Mouse (Mus musculus) neural tube, embryonic 14.5 days (tissue): ENCODE data around the gene Cyp1b1. TPM values are rescaled to one million over a fixed set of nuclear protein-coding genes. Genes with fewer than 3 reads are reported as not detected.
A peak's percentile ranks its signal among the peaks of the same experiment; 100 is the strongest.

Source experiments
- ATAC-seq: fragments of 200-750 bp; cut with Nextera tagmentation; 2 replicates; pipeline ENCODE4 v1.8.0; 2017; ENCODE audit warnings: low read depth, mild to moderate bottlenecking, moderate TSS enrichment, moderate library complexity
- H3K27ac ChIP-seq: fragments of 300-500 bp; sonication (generic); 2 replicates; pipeline ENCODE4 v1.5.1; 2014; ENCODE audit warnings: low read depth, mild to moderate bottlenecking, control low read depth, low read length, moderate library complexity, mixed read lengths
- H3K27me3 ChIP-seq: fragments of 300-500 bp; sonication (generic); 2 replicates; pipeline ENCODE4 v1.6.1; 2014; ENCODE audit warnings: low read length; ENCODE audit not compliant: control insufficient read depth, insufficient read depth
- H3K36me3 ChIP-seq: fragments of 300-500 bp; sonication (generic); 2 replicates; pipeline ENCODE4 v1.6.1; 2014; ENCODE audit warnings: low read length, mixed read lengths; ENCODE audit not compliant: control insufficient read depth, insufficient read depth
- H3K4me1 ChIP-seq: fragments of 300-500 bp; sonication (generic); 2 replicates; pipeline ENCODE4 v1.6.1; 2014; ENCODE audit warnings: low read length; ENCODE audit not compliant: control insufficient read depth, insufficient read depth
- H3K4me2 ChIP-seq: fragments of 300-500 bp; sonication (generic); 2 replicates; pipeline ENCODE4 v1.6.1; 2014; ENCODE audit warnings: mild to moderate bottlenecking, low read depth, low read length, control low read depth
- H3K4me3 ChIP-seq: fragments of 300-500 bp; sonication (generic); 2 replicates; pipeline ENCODE4 v1.5.1; 2014; ENCODE audit warnings: low read depth, low read length, control low read depth, mixed read lengths
- H3K9ac ChIP-seq: fragments of 300-500 bp; sonication (generic); replicated peaks from 2 replicates; pipeline ENCODE4 v1.6.1; 2014; ENCODE audit warnings: low read depth, mild to moderate bottlenecking, control low read depth, low read length, mixed read lengths
- H3K9me3 ChIP-seq: fragments of 300-500 bp; sonication (generic); 2 replicates; pipeline ENCODE4 v1.6.1; 2016; ENCODE audit warnings: low read length; ENCODE audit not compliant: control insufficient read depth
- WGBS: fragments of 180-500 bp; shearing (Covaris S2); extraction: QIAGEN DNeasy Blood & Tissue Kit; methylation state at CpG from one replicate; pipeline ENCODE4 v1.1.7; 2014; 5-methylcytosine and 5-hydroxymethylcytosine counted together
- polyA plus RNA-seq: library from polyadenylated mRNA; unstranded; fragments of >200 nt; fragmentation: Nextera tagmentation; extraction: Ambion mirVana; gene quantifications from 2 replicates; pipeline ENCODE4 v1.2.1, GENCODE M21; 2014

Cyp1b1 gene
- polyA plus RNA-seq, 1 experiment from 2014 or later = 0.95 TPM

- Histone ChIP-seq H3K4me2 (no peak overlapping the region), H3K4me3 (no peak overlapping the region), H3K36me3 (no peaks in the 10 kb centered on the region), H3K9ac (no peak overlapping the region), H3K27me3 (no peaks in the 10 kb centered on the region), H3K9me3 (no peaks in the 10 kb centered on the region), H3K27ac (no peak overlapping the region), H3K4me1 (no peaks in the 10 kb centered on the region)
- ATAC-seq = peak; percentile 24; the same call in 1 of the 2 replicates
- WGBS = 86% methylated on average over 2 of the region's 2 CpGs
Measured at GRCm38 (mm10) chr17:79664106-79664417, 50.8 kb downstream of the Cyp1b1 start.

- WGBS = 25% methylated on average over 3 of the region's 3 CpGs
- H3K9ac ChIP-seq = no peak overlapping the region
- H3K4me3 ChIP-seq = no peak overlapping the region
- H3K9me3 ChIP-seq = no peaks in the 10 kb centered on the region
- no peaks in the 10 kb centered on the region for H3K4me1 ChIP-seq
- H3K36me3 ChIP-seq = no peaks in the 10 kb centered on the region
- peak; percentile 41; the same call in 1 of the 2 replicates for ATAC-seq
- H3K27ac ChIP-seq = no peak overlapping the region
- H3K27me3 ChIP-seq = no peaks in the 10 kb centered on the region
- H3K4me2 ChIP-seq = no peak overlapping the region
Measured at GRCm38 (mm10) chr17:79663393-79664105, 51.3 kb downstream of the Cyp1b1 start.

GRCm38 (mm10) chr17:79661848-79662247 lies 53.0 kb downstream of the Cyp1b1 start:
- 83% methylated on average over 9 of the region's 9 CpGs for WGBS

GRCm38 (mm10) chr17:79661387-79661786 lies 53.5 kb downstream of the Cyp1b1 start:
- 46% methylated on average over 7 of the region's 7 CpGs for WGBS
- ATAC-seq = no peak

More at GRCm38 (mm10) chr17:79661848-79662247, 53.0 kb downstream of the Cyp1b1 start:
- no peak overlapping the region for H3K4me2 ChIP-seq
- no peak for ATAC-seq
- H3K9ac ChIP-seq = no peak overlapping the region
- H3K9me3 ChIP-seq = no peaks in the 10 kb centered on the region
- H3K4me3 ChIP-seq = no peak overlapping the region
- no peaks in the 10 kb centered on the region for H3K27me3 ChIP-seq
- no peaks in the 10 kb centered on the region for H3K36me3 ChIP-seq
- no peak overlapping the region for H3K27ac ChIP-seq
- no peaks in the 10 kb centered on the region for H3K4me1 ChIP-seq

DNA sequence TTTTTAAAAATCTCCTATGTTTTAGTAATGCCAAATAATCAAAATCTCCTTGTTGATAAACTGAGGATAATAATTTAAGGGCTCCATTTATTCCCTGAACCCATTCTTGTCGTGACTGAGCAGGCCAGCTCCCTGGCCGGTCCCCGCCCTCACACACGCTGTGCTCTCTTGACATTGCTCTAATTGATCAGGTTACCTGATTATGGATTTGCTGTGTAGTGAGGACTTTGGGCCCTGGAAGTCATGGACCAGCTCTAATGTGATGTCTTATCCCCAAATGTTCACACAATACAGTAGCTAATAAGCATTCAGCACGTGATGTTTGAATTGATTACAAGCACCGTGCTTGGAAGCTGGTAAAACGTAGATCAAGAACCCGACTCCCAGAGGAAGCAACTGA lies 56.0 kb downstream of the Cyp1b1 start:
- Histone ChIP-seq H3K4me2 (no peak overlapping the region), H3K4me1 (no peaks in the 10 kb centered on the region), H3K9me3 (no peaks in the 10 kb centered on the region), H3K4me3 (no peak overlapping the region), H3K27ac (no peak overlapping the region), H3K27me3 (no peaks in the 10 kb centered on the region), H3K9ac (no peak overlapping the region), H3K36me3 (no peaks in the 10 kb centered on the region)
- ATAC-seq = no peak
- 62% methylated on average over 8 of the region's 8 CpGs for WGBS

More at GRCm38 (mm10) chr17:79661387-79661786, 53.5 kb downstream of the Cyp1b1 start:
- Histone ChIP-seq H3K4me3 (no peak overlapping the region), H3K27ac (no peak overlapping the region), H3K4me1 (no peaks in the 10 kb centered on the region), H3K9me3 (no peaks in the 10 kb centered on the region), H3K27me3 (no peaks in the 10 kb centered on the region), H3K36me3 (no peaks in the 10 kb centered on the region), H3K4me2 (no peak overlapping the region), H3K9ac (no peak overlapping the region)

GRCm38 (mm10) chr17:79658452-79658851 lies 56.4 kb downstream of the Cyp1b1 start:
- H3K4me3 ChIP-seq = no peak overlapping the region
- no peak overlapping the region for H3K4me2 ChIP-seq
- H3K9ac ChIP-seq = no peak overlapping the region
- no peak for ATAC-seq
- no peaks in the 10 kb centered on the region for H3K36me3 ChIP-seq
- 71% methylated on average over 3 of the region's 3 CpGs for WGBS
- H3K27me3 ChIP-seq = no peaks in the 10 kb centered on the region
- no peaks in the 10 kb centered on the region for H3K4me1 ChIP-seq
- H3K9me3 ChIP-seq = no peaks in the 10 kb centered on the region
- H3K27ac ChIP-seq = no peak overlapping the region

GRCm38 (mm10) chr17:79657785-79658184 lies 57.1 kb downstream of the Cyp1b1 start:
- H3K4me1 ChIP-seq = no peaks in the 10 kb centered on the region
- no peak overlapping the region for H3K27ac ChIP-seq
- ATAC-seq = no peak
- H3K36me3 ChIP-seq = no peaks in the 10 kb centered on the region
- no peak overlapping the region for H3K4me3 ChIP-seq
- WGBS = 72% methylated on average over 9 of the region's 9 CpGs
- no peak overlapping the region for H3K9ac ChIP-seq
- H3K27me3 ChIP-seq = no peaks in the 10 kb centered on the region
- H3K4me2 ChIP-seq = no peak overlapping the region
- no peaks in the 10 kb centered on the region for H3K9me3 ChIP-seq

- no peak overlapping the region for H3K27ac ChIP-seq
- ATAC-seq = no peak
- WGBS = 56% methylated on average over 3 of the region's 3 CpGs
Measured at GRCm38 (mm10) chr17:79654187-79654586, 60.7 kb downstream of the Cyp1b1 start.

DNA sequence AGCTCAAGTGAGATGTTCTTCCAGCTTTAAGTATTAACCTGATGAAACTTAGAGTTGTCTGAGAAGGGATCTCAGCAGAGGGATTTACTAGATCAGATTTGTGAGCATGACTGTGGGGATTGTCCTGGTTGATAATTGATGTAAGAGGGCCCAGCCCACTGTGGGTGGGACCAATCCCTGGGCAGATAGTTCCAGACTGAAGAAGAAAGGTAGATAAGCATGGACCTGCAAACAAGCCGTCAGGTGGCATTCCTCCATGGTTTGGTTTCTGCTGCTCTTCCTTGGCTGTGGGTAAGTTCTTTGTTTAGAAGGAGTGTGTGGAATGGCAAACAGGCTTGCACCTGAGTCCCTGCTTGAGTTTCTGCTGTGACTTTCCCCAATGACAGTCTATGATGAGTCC lies 61.7 kb downstream of the Cyp1b1 start:
- ATAC-seq = no peak
- no peaks in the 10 kb centered on the region for H3K9me3 ChIP-seq
- no peak overlapping the region for H3K27ac ChIP-seq
- no peaks in the 10 kb centered on the region for H3K27me3 ChIP-seq
- 100% methylated on average over 1 of the region's 1 CpGs for WGBS
- H3K9ac ChIP-seq = no peak overlapping the region
- no peaks in the 10 kb centered on the region for H3K36me3 ChIP-seq
- H3K4me2 ChIP-seq = no peak overlapping the region
- no peaks in the 10 kb centered on the region for H3K4me1 ChIP-seq
- H3K4me3 ChIP-seq = no peak overlapping the region

More at GRCm38 (mm10) chr17:79654187-79654586, 60.7 kb downstream of the Cyp1b1 start:
- H3K4me3 ChIP-seq = no peak overlapping the region
- no peaks in the 10 kb centered on the region for H3K27me3 ChIP-seq
- H3K4me1 ChIP-seq = no peaks in the 10 kb centered on the region
- H3K4me2 ChIP-seq = no peak overlapping the region
- no peaks in the 10 kb centered on the region for H3K9me3 ChIP-seq
- no peak overlapping the region for H3K9ac ChIP-seq
- no peaks in the 10 kb centered on the region for H3K36me3 ChIP-seq
